Comparison of ENCODE assay signal across 29 mouse cellular contexts in the genomic region with DNA sequence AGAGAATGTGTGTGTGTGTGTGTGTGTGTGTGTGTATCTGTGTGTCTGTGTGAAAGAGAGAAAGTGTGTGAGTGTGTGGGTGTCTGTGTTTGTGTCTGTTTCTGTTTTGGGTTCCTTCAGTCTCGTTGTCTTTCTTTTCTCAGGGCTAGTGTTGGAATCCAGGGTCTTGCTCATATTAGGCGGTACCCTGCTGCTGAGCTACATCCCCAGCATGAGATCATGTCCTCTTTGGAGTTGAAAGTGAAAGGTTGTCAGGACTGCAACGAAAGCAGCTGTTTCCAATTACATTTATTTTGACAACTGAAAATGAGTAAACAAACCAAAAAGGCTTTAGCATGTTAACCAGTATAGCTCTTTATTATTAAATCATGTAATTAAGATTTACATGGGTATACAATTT. TPM values are rescaled to one million over a fixed set of nuclear protein-coding genes. Genes with fewer than 3 reads are reported as not detected.
DNase-seq lines count a peak whose midpoint lies in the region; ATAC-seq and TF ChIP-seq lines count a peak whose summit lies in the region.
"Had no signal": no experiment of that assay in that cellular context is flagged by ENCODE, and none has a peak within 500 bp of the region (broad histone marks: within the 10 kb centered on the region; RNA-seq: fewer than 3 reads in every experiment).

No protein-coding gene starts in this region.

- no peaks in the 10 kb centered on the region for H3K36me3 ChIP-seq in forebrain, embryonic 14.5 days (ENCODE audit: control insufficient read depth, insufficient read depth, low read length)
- no peaks in the 10 kb centered on the region for H3K36me3 ChIP-seq in forebrain, embryonic 10.5 days (replicated peaks)
- H3K36me3 ChIP-seq in midbrain, embryonic 10.5 days = no peaks in the 10 kb centered on the region
- H3K36me3 ChIP-seq in midbrain, embryonic 13.5 days = no peaks in the 10 kb centered on the region
- H3K36me3 ChIP-seq: forebrain, embryonic 15.5 days; intestine, embryonic 15.5 days; liver, embryonic 12.5 days; neural tube, embryonic 13.5 days had no signal

- DNase-seq in forebrain, embryonic 14.5 days (ENCODE audit: low spot score) = peak; percentile 2
- no peak for DNase-seq in forebrain, embryonic 10.5 days (ENCODE audit: extremely low spot score, low spot score)
- DNase-seq in midbrain, embryonic 10.5 days (ENCODE audit: low spot score) = peak; percentile 12
- peak; percentile 20 for DNase-seq in brain, embryonic 14.5 days (ENCODE audit: low read depth)
- DNase-seq in mesoderm, embryonic 11.5 days (ENCODE audit: low read depth, low spot score) = peak; percentile 18
- no peak for DNase-seq in natural killer cell, adult 2 months (ENCODE audit: low spot score in 2 of 2)
- DNase-seq in left cerebral cortex, adult 8-10 months (ENCODE audit: low spot score in 2 of 2) = no peak
- DNase-seq: adrenal gland, postnatal 10 days; cerebellum, adult 11-12 months; cerebellum, postnatal 14 days; gastrocnemius, postnatal 14 days; heart, postnatal 4 days; kidney, adult 2 months; kidney, postnatal 4 days; left cerebral cortex, postnatal 4 days; liver, postnatal 0 days; lung, postnatal 36 days; right cerebral cortex, postnatal 4 days; thymus, postnatal 4 days had no signal

- no peak for TF ChIP-seq CTCF in brain, embryonic 14.5 days (IDR thresholded peaks at IDR 0.05; ENCODE audit: borderline replicate concordance, extremely low read depth, insufficient read depth, insufficient read length)

- H3K9me3 ChIP-seq in forebrain, embryonic 14.5 days (replicated peaks; ENCODE audit: control insufficient read depth, low read length) = no peaks in the 10 kb centered on the region
- H3K9me3 ChIP-seq in forebrain, embryonic 10.5 days = no peaks in the 10 kb centered on the region
- H3K9me3 ChIP-seq in midbrain, embryonic 10.5 days (replicated peaks) = no peaks in the 10 kb centered on the region
- H3K9me3 ChIP-seq in midbrain, embryonic 13.5 days = no peaks in the 10 kb centered on the region
- H3K9me3 ChIP-seq: forebrain, embryonic 15.5 days; intestine, embryonic 15.5 days; liver, embryonic 12.5 days; megakaryocyte, embryonic 14.5 days; neural tube, embryonic 13.5 days had no signal

- no peak overlapping the region for H3K9ac ChIP-seq in forebrain, embryonic 14.5 days (ENCODE audit: low read length)
- H3K9ac ChIP-seq in midbrain, embryonic 13.5 days (replicated peaks) = no peak overlapping the region
- H3K9ac ChIP-seq: forebrain, embryonic 15.5 days; intestine, embryonic 15.5 days; liver, embryonic 12.5 days; liver, postnatal 0 days; neural tube, embryonic 13.5 days had no signal

- H3K4me3 ChIP-seq in forebrain, embryonic 14.5 days (ENCODE audit: low read depth, low read length) = no peak overlapping the region
- H3K4me3 ChIP-seq in forebrain, embryonic 10.5 days = no peak overlapping the region
- no peak overlapping the region for H3K4me3 ChIP-seq in midbrain, embryonic 10.5 days
- H3K4me3 ChIP-seq in midbrain, embryonic 13.5 days (replicated peaks) = no peak overlapping the region
- H3K4me3 ChIP-seq: forebrain, embryonic 15.5 days; intestine, embryonic 15.5 days; liver, embryonic 12.5 days; megakaryocyte, embryonic 14.5 days; myocyte; neural tube, embryonic 13.5 days had no signal

- no peak overlapping the region for H3K4me2 ChIP-seq in forebrain, embryonic 14.5 days (ENCODE audit: low read length)
- no peak overlapping the region for H3K4me2 ChIP-seq in midbrain, embryonic 13.5 days (replicated peaks)
- H3K4me2 ChIP-seq: forebrain, embryonic 15.5 days; heart, embryonic 11.5 days; intestine, embryonic 15.5 days; liver, embryonic 12.5 days; neural tube, embryonic 13.5 days had no signal

- no peak for ATAC-seq in forebrain, embryonic 14.5 days
- ATAC-seq in midbrain, embryonic 13.5 days = no peak
- ATAC-seq: CD4-positive, CD25-positive, alpha-beta regulatory T cell, adult 4 months; forebrain, embryonic 15.5 days; hindbrain, embryonic 16.5 days; intestine, embryonic 15.5 days; liver, embryonic 12.5 days; liver, postnatal 0 days had no signal

- no peak for TF ChIP-seq POLR2A in brain, embryonic 14.5 days (IDR thresholded peaks at IDR 0.05; ENCODE audit: borderline replicate concordance, extremely low read depth, insufficient read depth, insufficient read length, poor library complexity, severe bottlenecking)

- no peaks in the 10 kb centered on the region for H3K27me3 ChIP-seq in forebrain, embryonic 14.5 days (replicated peaks; ENCODE audit: control insufficient read depth, insufficient read depth, low read length)
- H3K27me3 ChIP-seq in forebrain, embryonic 10.5 days (ENCODE audit: poor library complexity, severe bottlenecking) = no peaks in the 10 kb centered on the region
- no peaks in the 10 kb centered on the region for H3K27me3 ChIP-seq in midbrain, embryonic 10.5 days (ENCODE audit: low read depth, poor library complexity, severe bottlenecking)
- no peaks in the 10 kb centered on the region for H3K27me3 ChIP-seq in midbrain, embryonic 13.5 days
- H3K27me3 ChIP-seq: forebrain, embryonic 15.5 days; intestine, embryonic 15.5 days; liver, embryonic 12.5 days; megakaryocyte, embryonic 14.5 days; neural tube, embryonic 13.5 days had no signal

- H3K27ac ChIP-seq in forebrain, embryonic 14.5 days (ENCODE audit: low read depth, low read length) = no peak overlapping the region
- no peak overlapping the region for H3K27ac ChIP-seq in forebrain, embryonic 10.5 days
- no peak overlapping the region for H3K27ac ChIP-seq in midbrain, embryonic 10.5 days (replicated peaks)
- H3K27ac ChIP-seq in midbrain, embryonic 13.5 days = no peak overlapping the region
- H3K27ac ChIP-seq: forebrain, embryonic 15.5 days; intestine, embryonic 15.5 days; liver, embryonic 12.5 days; neural tube, embryonic 13.5 days had no signal

- H3K4me1 ChIP-seq in forebrain, embryonic 14.5 days (ENCODE audit: control insufficient read depth, insufficient read depth, low read length) = no peaks in the 10 kb centered on the region
- H3K4me1 ChIP-seq in forebrain, embryonic 10.5 days = no peaks in the 10 kb centered on the region
- H3K4me1 ChIP-seq in midbrain, embryonic 10.5 days = no peaks in the 10 kb centered on the region
- no peaks in the 10 kb centered on the region for H3K4me1 ChIP-seq in midbrain, embryonic 13.5 days (replicated peaks)
- H3K4me1 ChIP-seq: forebrain, embryonic 15.5 days; intestine, embryonic 15.5 days; liver, embryonic 12.5 days; megakaryocyte, embryonic 14.5 days; neural tube, embryonic 13.5 days had no signal

- WGBS in forebrain, embryonic 14.5 days = 41% methylated on average over 3 of the region's 3 CpGs
- WGBS in forebrain, embryonic 10.5 days = 37% methylated on average over 3 of the region's 3 CpGs
- WGBS in midbrain, embryonic 10.5 days = 42% methylated on average over 3 of the region's 3 CpGs
- WGBS in midbrain, embryonic 13.5 days = 50% methylated on average over 3 of the region's 3 CpGs

RNA-seq across cellular contexts. Expression of a gene that starts 58.3 kb away (rescaled TPM):
- polyA plus RNA-seq in forebrain, embryonic 14.5 days (2014; fragmentation: Nextera tagmentation; extraction: Ambion mirVana) = 31.0 and 33.2 TPM in 2 replicates
- polyA plus RNA-seq in forebrain, embryonic 10.5 days (2016; fragmentation: Nextera tagmentation; extraction: Ambion mirVana) = 42.9 and 49.6 TPM in 2 replicates
- polyA plus RNA-seq in midbrain, embryonic 10.5 days (2016; fragmentation: Nextera tagmentation; extraction: Ambion mirVana) = 37.3 and 42.3 TPM in 2 replicates
- 26.6 and 30.8 TPM in 2 replicates for polyA plus RNA-seq in midbrain, embryonic 13.5 days (2015; fragmentation: Nextera tagmentation; extraction: Ambion mirVana)
- polyA plus RNA-seq in brain, embryonic 14.5 days (2012; rRNA removed) = 18.4 and 25.8 TPM in 2 replicates
- 10 to 100 TPM; 17.2 to 22.6 (median 20.9) TPM for total RNA-seq in left cerebral cortex, adult 8-10 months (2022)

Comparison
In these comparisons a context has a peak if more than half of its experiments do, and no peak if none do; other contexts are left out.
1. DNase-seq: peak in forebrain, embryonic 14.5 days (single experiment), midbrain, embryonic 10.5 days (single experiment), brain, embryonic 14.5 days (single experiment) and mesoderm, embryonic 11.5 days (single experiment); none in forebrain, embryonic 10.5 days (single experiment), natural killer cell, adult 2 months (0 of 2) and left cerebral cortex, adult 8-10 months (0 of 2).